Mouse (Mus musculus) small intestine, adult 2 months (tissue): ENCODE data around the gene Tmbim4. TPM values are rescaled to one million over a fixed set of nuclear protein-coding genes. Genes with fewer than 3 reads are reported as not detected.

ENCODE experiments used
- H3K27ac ChIP-seq: fragments of 200-500 bp; 2 replicates; pipeline ENCODE4 v1.5.1; 2012; ENCODE audit warnings: low read depth, low read length, control low read depth, inconsistent platforms; ENCODE audit not compliant: insufficient read depth
- H3K27me3 ChIP-seq: fragments of 200-500 bp; 2 replicates; pipeline ENCODE4 v1.6.1; 2012; ENCODE audit warnings: mild to moderate bottlenecking, moderate library complexity, low read length, inconsistent platforms; ENCODE audit not compliant: control insufficient read depth, insufficient read depth
- H3K36me3 ChIP-seq: fragments of 200-500 bp; 2 replicates; pipeline ENCODE4 v1.6.1; 2012; ENCODE audit warnings: mild to moderate bottlenecking, low read length, control low read depth, inconsistent platforms; ENCODE audit not compliant: control insufficient read depth, insufficient read depth
- H3K4me1 ChIP-seq: fragments of 200-500 bp; 2 replicates; pipeline ENCODE4 v1.6.1; 2012; ENCODE audit warnings: low read length, inconsistent platforms, mixed read lengths; ENCODE audit not compliant: control insufficient read depth, insufficient read depth, insufficient read length
- H3K4me3 ChIP-seq: fragments of 200-500 bp; 2 replicates; pipeline ENCODE4 v1.5.1; 2012; ENCODE audit warnings: low read depth, mild to moderate bottlenecking, control low read depth, inconsistent platforms, low read length, moderate library complexity
- CTCF ChIP-seq: fragments of 200-500 bp; IDR thresholded peaks from 2 replicates; pipeline ENCODE4 v1.5.1; 2012; ENCODE audit warnings: low read depth, mild to moderate bottlenecking, control low read depth, inconsistent platforms, low read length, moderate library complexity, mixed read lengths; ENCODE audit not compliant: insufficient replicate concordance, insufficient read length; ENCODE audit errors: extremely low read depth
- POLR2A ChIP-seq: fragments of 200-500 bp; IDR thresholded peaks from 2 replicates; pipeline ENCODE4 v1.6.1; 2012; ENCODE audit warnings: low read depth, mild to moderate bottlenecking, control low read depth, inconsistent platforms, low read length, moderate library complexity
- WGBS: fragments of 180-500 bp; shearing (Covaris S2); methylation state at CpG from one replicate; pipeline ENCODE4 v1.1.7; 2018; 5-methylcytosine and 5-hydroxymethylcytosine counted together
- polyA plus RNA-seq: library from polyadenylated mRNA; depleted of rRNA; stranded (reverse); fragments of >200 nt; gene quantifications from 2 replicates; pipeline ENCODE4 v1.2.3, GENCODE M21; 2012

Gene Tmbim4
- polyA plus RNA-seq, 1 experiment, result 329 TPM

GRCm38 (mm10) chr10:120165793-120166503, 35.4 kb upstream of the Tmbim4 start:
- H3K4me3 ChIP-seq, result no peak overlapping the region
- H3K27me3 ChIP-seq, result no peaks in the 10 kb centered on the region
- 89% methylated on average over 17 of the region's 17 CpGs for WGBS
- no peaks in the 10 kb centered on the region for H3K4me1 ChIP-seq
- H3K27ac ChIP-seq, result no peak overlapping the region
- TF ChIP-seq POLR2A, result no peak
- TF ChIP-seq CTCF, result no peak
- no peaks in the 10 kb centered on the region for H3K36me3 ChIP-seq

- no peaks in the 10 kb centered on the region for H3K27me3 ChIP-seq
- H3K36me3 ChIP-seq, result no peaks in the 10 kb centered on the region
- TF ChIP-seq CTCF (no peak), POLR2A (no peak)
- no peak overlapping the region for H3K27ac ChIP-seq
- no peak overlapping the region for H3K4me3 ChIP-seq
- H3K4me1 ChIP-seq, result no peaks in the 10 kb centered on the region
- WGBS, result 70% methylated on average over 1 of the region's 1 CpGs
These were observed 33.3 kb upstream of the Tmbim4 start for GRCm38 (mm10) chr10:120168070-120168469.

- Histone ChIP-seq H3K27ac (peak overlapping the region; percentile 35; the same call in 1 of the 2 replicates), H3K4me1 (no peaks in the 10 kb centered on the region), H3K4me3 (no peak overlapping the region), H3K36me3 (no peaks in the 10 kb centered on the region), H3K27me3 (no peaks in the 10 kb centered on the region)
- no peak for TF ChIP-seq CTCF
- no peak for TF ChIP-seq POLR2A
- WGBS, result 43% methylated on average over 10 of the region's 10 CpGs
These were observed 32.3 kb upstream of the Tmbim4 start for GRCm38 (mm10) chr10:120169064-120169463.

- Histone ChIP-seq H3K27me3 (no peaks in the 10 kb centered on the region), H3K27ac (no peak overlapping the region), H3K4me3 (no peak overlapping the region), H3K36me3 (no peaks in the 10 kb centered on the region), H3K4me1 (no peaks in the 10 kb centered on the region)
- TF ChIP-seq CTCF, result no peak
- TF ChIP-seq POLR2A, result no peak
- WGBS, result 86% methylated on average over 5 of the region's 5 CpGs
These were observed 31.5 kb upstream of the Tmbim4 start for GRCm38 (mm10) chr10:120169841-120170240.

- Histone ChIP-seq H3K27me3 (no peaks in the 10 kb centered on the region), H3K4me1 (no peaks in the 10 kb centered on the region), H3K27ac (no peak overlapping the region), H3K36me3 (no peaks in the 10 kb centered on the region), H3K4me3 (no peak overlapping the region)
- TF ChIP-seq CTCF (no peak), POLR2A (no peak)
- WGBS, result 78% methylated on average over 4 of the region's 4 CpGs
These were observed 31.1 kb upstream of the Tmbim4 start for GRCm38 (mm10) chr10:120170277-120170676.

GRCm38 (mm10) chr10:120171340-120171739, 30.1 kb upstream of the Tmbim4 start:
- Histone ChIP-seq H3K36me3 (no peaks in the 10 kb centered on the region), H3K4me3 (no peak overlapping the region), H3K27me3 (no peaks in the 10 kb centered on the region), H3K4me1 (no peaks in the 10 kb centered on the region), H3K27ac (no peak overlapping the region)
- no peak for TF ChIP-seq CTCF
- no peak for TF ChIP-seq POLR2A
- 64% methylated on average over 5 of the region's 5 CpGs for WGBS

GRCm38 (mm10) chr10:120174192-120174705, 27.1 kb upstream of the Tmbim4 start:
- Histone ChIP-seq H3K27ac (no peak overlapping the region), H3K4me1 (no peaks in the 10 kb centered on the region), H3K27me3 (no peaks in the 10 kb centered on the region), H3K36me3 (no peaks in the 10 kb centered on the region), H3K4me3 (no peak overlapping the region)
- TF ChIP-seq CTCF, result no peak
- 88% methylated on average over 15 of the region's 15 CpGs for WGBS

GRCm38 (mm10) chr10:120182887-120183286, 18.5 kb upstream of the Tmbim4 start:
- Histone ChIP-seq H3K4me1 (no peaks in the 10 kb centered on the region), H3K36me3 (no peaks in the 10 kb centered on the region), H3K4me3 (no peak overlapping the region), H3K27ac (no peak overlapping the region), H3K27me3 (no peaks in the 10 kb centered on the region)
- TF ChIP-seq CTCF (no peak), POLR2A (no peak)
- 87% methylated on average over 1 of the region's 1 CpGs for WGBS
